Mouse (Mus musculus) right cerebral cortex, adult 2 months (tissue): Measurements from ENCODE around the gene Gm21992.
"Not testable (repeated sequence)": the region's sequence is repeated elsewhere in the genome, so short reads cannot be mapped to it uniquely, and the experiment has no call there.

ENCODE experiments used
- DNase-seq, 2 experiments: peaks; one replicate each; pipeline ENCODE4 v3.0.0; 2021 to 2022; ENCODE audit warnings: low spot score in 2 of 2

The Gm21992 gene

GRCm38 (mm10) chr19:4813015-4813414, 1.6 kb upstream of the Gm21992 start:
- DNase-seq = no peak

- not testable (repeated sequence) for DNase-seq
These were observed 1.0 kb upstream of the Gm21992 start for GRCm38 (mm10) chr19:4812334-4812949.

DNA sequence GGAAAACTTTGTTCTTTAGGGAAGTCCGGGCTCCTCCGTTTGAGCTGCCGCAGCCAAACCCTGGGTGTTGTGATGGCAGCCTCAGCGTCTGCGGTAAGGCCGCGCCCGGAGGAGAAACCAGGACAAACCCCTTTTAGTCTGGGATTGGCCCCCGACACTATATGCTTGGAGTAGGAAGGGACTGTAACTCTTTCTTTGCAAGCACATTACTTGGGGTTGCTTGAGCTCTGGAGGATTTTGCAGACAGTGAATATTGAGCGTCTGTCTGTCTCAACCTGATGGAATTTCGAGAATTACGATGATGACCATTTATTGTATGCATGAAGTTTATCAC, 464 bp upstream of the Gm21992 start:
- DNase-seq = no peak

- DNase-seq = no peak
These were observed 708 bp downstream of the Gm21992 start for GRCm38 (mm10) chr19:4810746-4811062.

DNA sequence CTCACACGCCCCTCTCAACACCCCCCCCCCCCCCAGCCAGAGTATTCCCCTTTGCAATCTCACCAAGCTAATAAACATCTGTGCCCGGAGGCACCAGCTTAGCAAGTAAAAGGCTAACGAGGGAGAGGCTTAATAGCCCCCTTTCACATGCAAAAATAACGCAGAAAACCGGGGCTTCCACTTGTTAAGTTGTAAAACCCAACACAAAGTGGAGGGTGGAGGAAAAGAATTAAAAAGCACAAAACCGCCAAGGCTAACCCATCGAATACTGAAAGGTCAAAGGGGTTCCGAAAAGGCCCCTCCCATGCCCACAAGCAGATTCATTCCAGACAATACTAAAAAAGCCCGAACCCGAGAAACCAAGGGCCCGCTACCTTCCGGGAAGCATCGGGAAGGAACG, 1.1 kb downstream of the Gm21992 start:
- no peak for DNase-seq

DNA sequence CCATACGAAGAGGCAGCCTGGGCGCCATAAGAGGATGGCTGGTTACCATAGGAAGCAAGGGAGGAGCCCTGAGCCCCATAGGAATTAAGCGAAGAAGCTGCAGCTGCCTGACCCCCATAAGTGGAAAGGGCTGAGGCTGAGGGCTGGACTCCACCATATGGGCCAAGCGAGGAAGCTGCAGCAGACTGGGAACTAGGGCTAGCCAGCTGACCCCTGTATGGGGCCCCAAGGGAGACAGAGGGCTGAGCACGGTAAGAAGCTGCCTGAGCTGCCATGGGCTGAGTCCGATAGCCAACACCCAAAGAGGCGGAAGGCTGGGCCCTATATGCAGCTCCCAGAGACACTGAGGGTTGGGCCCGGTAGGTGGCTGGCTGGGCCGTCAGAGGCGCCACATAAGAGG, 8.1 kb downstream of the Gm21992 start:
- no peak for DNase-seq

GRCm38 (mm10) chr19:4802691-4803091, 8.7 kb downstream of the Gm21992 start:
- DNase-seq = no peak

DNA sequence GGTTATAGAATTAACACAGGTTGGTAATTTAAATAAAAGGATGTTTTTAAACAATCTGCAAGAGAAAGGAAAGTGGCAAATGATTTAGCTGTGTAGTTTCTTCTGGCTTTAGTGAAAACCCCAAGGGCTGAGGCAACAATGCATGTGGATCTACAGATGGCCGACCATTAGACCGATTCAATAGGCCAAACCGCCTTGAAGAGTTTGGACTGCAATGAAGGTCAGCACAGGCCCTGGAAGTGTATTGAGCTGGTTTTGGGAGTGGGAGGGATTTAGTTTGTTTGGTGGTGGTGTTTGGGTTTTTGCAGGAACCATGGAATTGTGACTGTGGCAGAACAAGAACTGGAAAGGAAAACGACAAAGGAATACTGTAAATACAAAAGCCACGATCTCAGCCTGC, 12.3 kb downstream of the Gm21992 start:
- DNase-seq = no peak

DNA sequence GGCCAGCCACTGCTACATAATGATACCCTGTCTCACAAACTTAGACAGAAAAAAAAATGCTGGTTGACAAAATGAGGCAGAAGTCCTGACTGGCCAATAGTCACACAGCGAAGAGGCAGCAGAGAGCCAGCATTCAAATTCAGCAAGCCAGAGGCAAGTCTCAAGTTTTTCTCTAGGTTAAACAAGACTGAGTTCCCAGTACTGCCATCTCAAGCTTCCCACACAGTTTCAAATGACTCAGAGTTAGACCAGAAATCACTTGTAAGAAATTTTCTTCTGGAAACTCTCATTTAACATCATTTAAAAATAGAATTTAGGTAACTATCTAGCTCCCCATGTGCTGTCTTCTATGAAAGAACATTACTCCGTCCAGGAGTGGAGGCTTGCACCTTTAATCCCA, 13.6 kb downstream of the Gm21992 start:
- no peak for DNase-seq

GRCm38 (mm10) chr19:4795929-4796328, 15.5 kb downstream of the Gm21992 start:
- no peak for DNase-seq

DNA sequence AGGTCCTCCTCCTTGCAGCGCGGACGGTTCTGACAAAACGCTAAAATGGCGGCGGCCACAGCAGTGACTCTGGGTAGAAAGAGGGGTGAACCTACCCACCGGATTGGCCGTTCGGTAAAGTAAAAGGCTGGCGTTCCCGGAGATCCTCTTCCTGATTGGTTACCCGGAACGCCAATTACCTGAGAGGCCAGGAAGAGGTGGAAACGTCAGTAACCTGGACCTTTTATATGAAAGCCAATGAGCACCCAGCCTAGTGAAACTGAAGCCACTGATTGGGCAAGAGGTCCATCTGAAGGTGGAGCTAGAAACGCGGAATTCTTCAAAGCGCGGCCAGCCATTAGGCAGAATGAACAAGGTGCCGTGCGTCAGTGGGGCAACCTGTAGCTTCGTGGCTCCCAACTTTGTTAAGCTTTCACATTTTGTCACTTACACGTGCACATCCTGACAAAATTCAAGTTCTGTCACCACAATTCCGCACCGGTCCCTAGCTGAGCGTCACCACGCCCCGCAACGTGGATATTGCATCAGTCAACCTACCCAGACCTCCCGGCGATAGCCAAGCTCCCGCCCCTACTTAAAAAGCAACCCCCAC, 17.5 kb downstream of the Gm21992 start, which contains the start of gene Rbm4:
TSS of gene Rbm4 (minus strand) at position 71 of the 592 bp plus-strand sequence.
- DNase-seq = peak; percentile 99

- DNase-seq = no peak
These were observed 18.1 kb downstream of the Gm21992 start for GRCm38 (mm10) chr19:4793281-4793830.

GRCm38 (mm10) chr19:4786313-4786712, 25.1 kb downstream of the Gm21992 start:
- DNase-seq = no peak

DNA sequence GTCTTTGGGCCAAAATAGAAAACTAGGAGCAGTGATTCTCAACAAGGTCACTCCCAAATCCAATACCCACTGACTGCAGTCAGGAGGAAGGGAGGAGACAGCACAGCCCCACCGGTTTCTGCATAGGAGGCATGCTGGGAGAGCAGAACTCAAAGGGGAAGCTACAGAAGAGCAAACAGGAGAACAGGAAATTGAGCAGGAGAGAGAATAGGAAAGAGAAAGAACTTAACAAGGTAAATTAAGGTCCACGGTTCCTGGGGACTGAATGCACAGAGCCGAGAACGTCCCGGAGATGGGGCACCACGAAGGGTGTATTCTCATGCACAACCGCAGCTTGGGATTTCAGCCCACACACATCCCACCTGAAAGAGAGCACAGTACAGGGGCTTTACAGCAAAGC, 26.2 kb downstream of the Gm21992 start:
- DNase-seq = no peak

DNA sequence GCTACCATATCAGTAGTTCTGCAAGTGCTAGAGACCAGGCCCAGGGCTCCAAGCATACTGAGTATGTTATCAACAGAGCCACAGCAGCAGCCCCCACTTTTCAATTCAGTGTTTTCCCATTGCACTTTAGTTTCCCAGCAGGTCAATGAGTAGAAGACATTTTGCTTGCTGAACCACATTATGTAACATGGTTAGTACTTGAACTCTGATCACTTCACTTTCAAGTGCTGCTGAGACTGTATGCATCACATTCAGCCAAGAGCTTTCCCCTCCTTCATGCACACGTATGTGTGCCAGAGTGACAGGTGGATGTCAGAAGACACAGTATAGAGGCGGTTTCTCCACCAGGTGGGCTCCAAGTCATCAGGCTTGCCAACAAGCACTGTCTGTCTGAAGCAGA, 28.5 kb downstream of the Gm21992 start:
- no peak for DNase-seq

- DNase-seq = no peak
These were observed 38.6 kb downstream of the Gm21992 start for GRCm38 (mm10) chr19:4772785-4773184.

DNA sequence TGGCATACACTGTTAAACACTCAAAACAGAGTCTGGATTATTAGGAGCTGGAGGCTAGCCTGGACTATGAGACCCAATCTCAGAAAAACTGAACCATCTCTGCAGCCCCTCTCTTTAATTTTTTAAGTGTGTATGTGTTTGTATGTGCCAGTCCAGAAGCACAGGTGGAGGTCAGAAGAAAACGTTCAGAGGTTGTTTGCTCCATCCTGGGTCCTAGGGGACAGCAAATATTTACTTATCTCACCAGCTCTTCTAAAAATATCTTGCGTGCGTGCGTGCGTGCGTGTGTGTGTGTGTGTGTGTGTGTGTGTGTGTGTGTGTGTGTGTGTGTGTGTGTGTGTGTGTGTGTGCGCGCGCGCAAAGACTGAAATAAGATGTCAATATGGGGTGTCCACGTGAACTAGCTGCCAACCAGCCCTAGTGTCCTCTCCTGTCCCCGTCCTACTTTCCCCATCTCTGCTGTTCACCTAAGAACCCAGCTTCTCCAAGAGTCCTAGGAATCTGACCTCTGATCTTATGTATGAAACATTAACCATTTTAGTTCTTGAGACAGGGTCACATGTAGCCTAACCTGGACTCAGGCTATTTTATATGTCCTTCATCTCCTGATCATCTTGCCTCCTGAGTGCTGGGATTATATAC, 43.8 kb downstream of the Gm21992 start:
- no peak for DNase-seq

DNA sequence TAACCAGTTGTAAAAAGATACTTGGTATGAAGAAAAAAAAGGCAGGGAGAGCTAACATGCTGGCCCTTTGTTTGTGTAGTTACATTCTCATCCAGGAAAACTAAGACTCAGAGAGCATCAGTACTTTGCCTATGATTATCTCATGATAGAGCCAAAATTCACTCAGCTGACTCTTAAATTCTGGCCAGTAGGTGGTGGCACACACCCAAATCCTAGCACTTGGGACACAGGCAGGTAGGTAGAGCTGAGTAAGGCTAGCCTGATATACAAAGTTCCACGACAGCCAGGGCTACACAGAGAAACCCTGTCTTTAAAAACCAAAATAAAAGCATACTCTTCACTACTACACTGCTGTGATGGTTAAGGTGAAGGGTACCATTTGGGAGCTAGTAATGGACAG, 48.5 kb downstream of the Gm21992 start:
- DNase-seq = no peak

DNA sequence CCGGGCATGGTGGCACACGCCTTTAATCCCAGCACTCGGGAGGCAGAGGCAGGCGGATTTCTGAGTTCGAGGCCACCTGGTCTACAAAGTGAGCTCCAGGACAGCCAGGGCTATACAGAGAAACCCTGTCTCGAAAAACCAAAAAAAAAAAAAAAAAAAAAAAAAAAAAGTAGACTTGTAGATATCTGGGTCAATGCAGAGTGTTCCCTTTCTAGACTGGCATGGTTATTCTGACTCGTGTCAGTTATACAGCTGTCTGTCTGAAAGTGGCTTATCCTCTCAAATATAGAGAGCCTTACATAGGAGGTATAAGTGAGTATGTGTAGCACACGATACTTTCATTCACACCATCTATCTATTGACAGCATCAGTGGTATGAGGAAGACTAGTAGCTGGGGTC, 50.9 kb downstream of the Gm21992 start:
- not testable (repeated sequence) for DNase-seq

GRCm38 (mm10) chr19:4756921-4757320, 54.5 kb downstream of the Gm21992 start:
- DNase-seq = no peak

DNA sequence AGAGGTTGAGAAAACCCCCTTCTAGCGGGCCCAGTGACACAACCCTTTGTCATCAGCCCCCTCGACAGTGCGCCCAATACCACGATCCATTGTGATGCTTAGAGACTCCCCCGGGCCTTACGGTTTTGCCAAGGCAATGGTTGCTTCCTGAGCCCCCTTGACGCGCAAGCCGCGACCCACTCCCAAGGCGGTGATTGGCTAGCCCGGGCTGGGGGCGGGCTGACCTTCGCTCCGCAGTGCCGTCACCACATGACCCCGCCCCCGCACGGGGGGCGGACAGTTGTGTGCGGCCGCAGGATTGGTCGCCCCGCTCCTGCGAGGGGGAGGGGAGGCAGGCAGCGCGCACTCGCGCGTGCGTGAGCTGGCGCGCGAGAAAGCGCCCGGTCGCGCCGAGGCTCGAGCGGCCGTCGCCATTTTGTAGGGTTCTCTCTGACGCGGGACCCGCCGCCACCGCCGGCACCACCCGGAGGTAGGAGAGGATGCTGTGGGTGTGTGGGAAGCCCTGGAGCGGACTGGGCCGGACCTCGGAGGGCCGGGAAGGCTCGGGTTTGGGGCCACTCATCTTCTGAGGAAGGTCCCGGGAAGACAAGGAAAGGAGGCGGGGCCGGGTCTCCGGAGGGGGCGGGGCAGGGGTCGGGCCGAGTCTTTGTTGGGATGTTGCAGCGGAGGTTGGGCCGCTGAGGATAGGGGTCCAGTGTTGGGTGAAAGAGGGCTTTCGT, 55.1 kb downstream of the Gm21992 start, which contains the start of gene Rbm4b:
TSS of gene Rbm4b (plus strand) at position 305 of the 719 bp plus-strand sequence.
- DNase-seq = peak; percentile 96 to 98

DNA sequence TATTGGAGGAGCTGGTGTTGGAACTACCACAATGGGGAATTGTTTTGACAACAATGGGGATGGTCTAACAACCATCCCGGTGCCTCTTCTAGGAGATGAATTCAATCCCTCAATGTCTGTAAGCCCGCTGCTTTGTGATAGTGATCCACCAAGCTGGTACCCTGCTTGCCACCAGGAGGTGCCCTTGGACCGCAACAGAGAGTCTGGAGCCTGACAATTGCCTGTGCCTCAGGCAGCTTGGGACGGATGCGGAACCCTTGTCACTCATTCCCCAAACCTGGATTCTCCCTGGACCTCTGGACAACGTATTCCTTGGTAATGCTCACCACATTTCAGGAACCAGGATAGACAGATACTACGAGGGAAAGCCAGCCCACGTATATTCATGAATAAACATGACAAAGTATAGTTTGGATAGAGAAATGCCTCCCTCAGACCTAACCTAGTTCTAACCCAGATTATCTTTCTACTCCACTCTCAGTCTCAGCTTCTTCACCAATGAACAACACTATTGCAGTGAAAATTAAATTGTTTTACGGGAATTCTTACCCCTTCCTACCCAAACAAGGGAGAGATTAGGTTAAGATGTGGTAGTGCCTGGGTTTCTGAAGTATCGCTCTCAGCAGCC, 55.7 kb downstream of the Gm21992 start:
- DNase-seq = peak; percentile 90 to 93
